Mouse (Mus musculus) kidney, adult 2 months (tissue): ENCODE measurements around the gene Pnmal2.

Experiments used
- CTCF ChIP-seq: fragments of 200-500 bp; conservative IDR thresholded peaks from 2 replicates; pipeline ENCODE4 v1.5.1; 2011; ENCODE audit warnings: low read depth, mild to moderate bottlenecking, control low read depth, low read length, moderate library complexity, mixed read lengths; ENCODE audit not compliant: insufficient read depth, insufficient read length
- POLR2A ChIP-seq: fragments of 200-500 bp; IDR thresholded peaks from one replicate; pipeline ENCODE4 v1.6.1; 2011; ENCODE audit warnings: low read depth, low read length, control low read depth

DNA sequence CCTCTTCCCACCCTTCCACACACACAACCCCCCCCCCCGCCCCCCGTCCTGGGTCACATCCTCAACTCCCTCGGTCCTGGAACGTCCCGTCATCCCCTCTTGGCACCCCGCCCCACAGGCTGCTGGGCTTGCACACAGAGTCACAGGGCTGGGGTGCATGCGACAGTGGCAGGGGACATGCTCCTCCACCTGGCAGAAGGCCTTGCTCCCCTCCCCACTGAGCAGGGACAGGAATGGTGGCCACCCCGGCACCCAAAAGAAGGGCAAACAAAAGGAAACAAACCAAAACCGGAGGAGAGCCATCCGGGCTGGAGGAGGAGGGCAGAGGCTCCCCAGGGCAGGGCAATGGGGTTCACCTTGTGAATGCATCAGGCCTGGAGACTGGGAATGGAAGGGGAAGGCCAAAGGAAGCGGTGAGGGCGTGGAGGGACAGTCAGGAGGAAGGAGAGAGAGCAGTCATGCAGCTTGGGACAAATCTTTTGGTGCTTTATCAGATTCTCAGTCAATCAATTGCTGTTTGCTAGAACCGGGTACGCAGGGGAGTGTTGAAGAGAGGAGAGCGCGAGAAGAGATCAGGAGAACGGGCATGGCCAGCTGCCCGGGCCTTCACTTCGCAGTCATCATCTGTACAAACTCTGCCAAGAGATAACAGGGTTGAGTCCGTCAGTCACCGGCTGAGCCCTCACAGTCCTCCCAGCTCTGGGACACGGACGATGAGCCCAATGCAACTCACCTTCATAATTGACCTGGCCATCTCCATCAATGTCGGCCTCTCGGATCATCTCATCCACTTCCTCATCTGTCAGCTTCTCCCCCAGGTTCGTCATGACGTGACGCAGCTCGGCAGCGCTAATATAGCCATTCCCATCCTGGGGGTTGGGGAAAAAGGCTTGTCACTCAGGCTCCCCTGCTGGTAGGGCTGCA is 27.9 kb upstream of the Pnmal2 start:
- TF ChIP-seq CTCF (no peak), POLR2A (no peak)
